Mouse (Mus musculus) myocyte (in vitro differentiated cells): Measurements from ENCODE around the gene Ly75. TPM values are rescaled to one million over a fixed set of nuclear protein-coding genes. Genes with fewer than 3 reads are reported as not detected.

Source experiments
- H3K27me3 ChIP-seq: one replicate; pipeline ENCODE4 v1.6.1; 2011; ENCODE audit not compliant: control insufficient read depth, insufficient read depth, insufficient read length
- H3K36me3 ChIP-seq: one replicate; pipeline ENCODE4 v1.6.1; 2011; ENCODE audit not compliant: control insufficient read depth, insufficient read depth
- H3K4me2 ChIP-seq: one replicate; pipeline ENCODE4 v1.6.1; 2011; ENCODE audit warnings: low read depth, control low read depth
- H3K4me3 ChIP-seq: one replicate; pipeline ENCODE4 v1.5.1; 2011; ENCODE audit warnings: mild to moderate bottlenecking, control low read depth, moderate library complexity
- H3K79me2 ChIP-seq: one replicate; pipeline ENCODE4 v1.6.1; 2011; ENCODE audit not compliant: control insufficient read depth, insufficient read depth
- H3ac ChIP-seq: one replicate; pipeline ENCODE4 v1.6.1; 2011; ENCODE audit not compliant: control insufficient read depth, insufficient read length
- CEBPB ChIP-seq: IDR thresholded peaks from 2 replicates; pipeline ENCODE4 v1.6.1; 2011; ENCODE audit warnings: mild to moderate bottlenecking, moderate library complexity; ENCODE audit not compliant: poor library complexity, insufficient read depth, severe bottlenecking
- E2F4 ChIP-seq: IDR thresholded peaks from one replicate; pipeline ENCODE4 v1.6.1; 2011; ENCODE audit warnings: mild to moderate bottlenecking, control low read depth, moderate library complexity; ENCODE audit not compliant: insufficient read depth
- MAX ChIP-seq: IDR thresholded peaks from one replicate; pipeline ENCODE4 v1.6.1; 2011; ENCODE audit warnings: low read depth, mild to moderate bottlenecking, control low read depth
- MYOD1 ChIP-seq, 3 experiments: IDR thresholded peaks; one replicate each; pipeline ENCODE4 v1.6.1; 2011; ENCODE audit warnings: control low read depth in 2 of 3, low read depth in 2 of 3, mild to moderate bottlenecking in 2 of 3, moderate library complexity in 1 of 3; ENCODE audit not compliant: insufficient read length in 2 of 3, control insufficient read depth in 1 of 3
- MYOG ChIP-seq, 3 experiments: IDR thresholded peaks; one replicate each; pipeline ENCODE4 v1.6.1; 2011; ENCODE audit warnings: control low read depth in 2 of 3, low read depth in 2 of 3, mild to moderate bottlenecking in 2 of 3; ENCODE audit not compliant: insufficient read length in 2 of 3, control insufficient read depth in 1 of 3, insufficient read depth in 1 of 3
- POLR2A ChIP-seq: IDR thresholded peaks from one replicate; pipeline ENCODE4 v1.6.1; 2011; ENCODE audit warnings: low read depth, mild to moderate bottlenecking, control low read depth, moderate library complexity; ENCODE audit not compliant: insufficient read length
- POLR2AphosphoS2 ChIP-seq: IDR thresholded peaks from one replicate; pipeline ENCODE4 v1.6.1; 2011; ENCODE audit warnings: low read depth, control low read depth; ENCODE audit not compliant: insufficient read length
- REST ChIP-seq: IDR thresholded peaks from one replicate; pipeline ENCODE4 v1.6.1; 2011; ENCODE audit warnings: mild to moderate bottlenecking, control low read depth, moderate library complexity; ENCODE audit not compliant: insufficient read depth, insufficient read length
- SRF ChIP-seq: IDR thresholded peaks from one replicate; pipeline ENCODE4 v1.6.1; 2011; ENCODE audit warnings: low read depth; ENCODE audit not compliant: control insufficient read depth, insufficient read length
- TCF12 ChIP-seq: IDR thresholded peaks from one replicate; pipeline ENCODE4 v1.6.1; 2011; ENCODE audit warnings: mild to moderate bottlenecking, control low read depth; ENCODE audit not compliant: poor library complexity, insufficient read depth, severe bottlenecking
- TCF3 ChIP-seq: IDR thresholded peaks from one replicate; pipeline ENCODE4 v1.6.1; 2011; ENCODE audit warnings: low read depth, control low read depth; ENCODE audit not compliant: insufficient read length
- USF1 ChIP-seq: IDR thresholded peaks from one replicate; pipeline ENCODE4 v1.6.1; 2011; ENCODE audit warnings: low read depth, mild to moderate bottlenecking, control low read depth, moderate library complexity
- polyA plus RNA-seq: library from polyadenylated mRNA; unstranded; fragments of >200 nt; fragmentation: generic; extraction: Trizol; gene quantifications from one replicate; pipeline ENCODE4 v1.2.1, GENCODE M21; 2012; ENCODE audit warnings: missing spikeins

The Ly75 gene
- polyA plus RNA-seq, 1 experiment: 2.3 TPM

DNA sequence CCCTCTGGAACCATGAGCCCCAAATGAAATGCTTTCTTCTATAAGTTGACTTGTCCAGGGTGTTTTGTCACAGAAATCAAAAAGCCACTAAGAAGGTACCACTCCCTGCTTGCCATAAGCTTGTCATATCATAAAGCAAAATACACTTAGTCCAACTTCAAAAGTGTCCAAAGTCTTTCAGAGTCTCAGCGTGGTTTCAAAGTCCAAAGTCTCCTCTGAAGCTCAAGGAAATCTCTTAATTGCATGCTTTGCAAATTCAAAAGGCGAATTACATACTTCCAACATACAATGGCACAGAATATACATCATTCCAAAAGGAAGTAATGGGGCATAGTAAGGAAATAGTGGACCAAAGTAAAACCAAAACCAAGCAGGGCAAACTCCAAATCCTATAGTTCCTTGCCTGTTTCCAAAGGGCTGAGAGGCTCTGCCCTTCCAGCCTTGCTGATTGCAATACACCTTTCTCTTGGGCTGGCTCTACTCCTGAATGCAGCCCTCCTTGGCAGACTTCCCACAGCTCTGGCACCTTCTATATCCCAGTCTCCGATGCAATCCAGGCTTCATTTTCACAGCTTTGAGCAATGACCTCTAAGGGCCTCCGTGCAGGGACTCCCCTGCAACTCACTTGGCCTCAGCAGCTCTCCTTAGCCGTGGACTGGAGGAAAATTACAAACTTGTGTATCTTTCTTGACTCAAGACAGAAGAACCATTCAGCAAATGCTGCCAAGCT lies 122.3 kb downstream of the Ly75 start:
- H3K79me2 ChIP-seq: no peaks in the 10 kb centered on the region
- no peak overlapping the region for H3ac ChIP-seq
- no peak overlapping the region for H3K4me2 ChIP-seq
- H3K4me3 ChIP-seq: no peak overlapping the region
- no peaks in the 10 kb centered on the region for H3K36me3 ChIP-seq
- no peaks in the 10 kb centered on the region for H3K27me3 ChIP-seq
- no peak for TF ChIP-seq REST
- no peak for TF ChIP-seq TCF3
- no peak for TF ChIP-seq SRF
- TF ChIP-seq MYOG (IDR thresholded peaks at IDR 0.05; ENCODE audit: control insufficient read depth in 1 of 3, insufficient read depth in 1 of 3, insufficient read length in 2 of 3, low read depth in 2 of 3): no peak
- TF ChIP-seq CEBPB: no peak
- TF ChIP-seq USF1: no peak
- TF ChIP-seq POLR2A: no peak
- no peak for TF ChIP-seq POLR2AphosphoS2
- TF ChIP-seq E2F4: no peak
- no peak for TF ChIP-seq MAX

DNA sequence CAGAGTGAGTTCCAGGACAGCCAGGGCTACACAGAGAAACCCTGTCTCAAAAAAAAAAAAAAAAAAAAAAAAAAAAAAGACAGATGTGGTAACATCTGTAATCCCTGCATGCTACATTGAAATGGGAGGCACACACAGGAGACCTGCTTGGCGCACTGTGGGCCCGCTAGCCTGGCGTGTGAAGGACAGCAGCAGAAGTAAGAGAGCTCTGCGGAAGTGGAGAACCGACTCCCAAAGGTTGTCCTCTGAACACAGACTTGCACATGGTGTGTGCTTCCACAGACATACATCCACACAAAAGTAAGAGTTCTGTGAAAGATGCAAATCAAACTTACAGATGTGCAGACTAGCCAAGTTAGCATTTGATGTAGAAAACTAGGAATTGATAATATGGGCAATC lies 123.9 kb downstream of the Ly75 start:
- H3K4me2 ChIP-seq: no peak overlapping the region
- no peak overlapping the region for H3K4me3 ChIP-seq
- no peaks in the 10 kb centered on the region for H3K79me2 ChIP-seq
- H3K27me3 ChIP-seq: no peaks in the 10 kb centered on the region
- TF ChIP-seq POLR2A: no peak
- no peak for TF ChIP-seq TCF3
- no peak for TF ChIP-seq E2F4
- no peak for TF ChIP-seq TCF12
- TF ChIP-seq REST: no peak
- H3ac ChIP-seq: no peak overlapping the region
- H3K36me3 ChIP-seq: no peaks in the 10 kb centered on the region

DNA sequence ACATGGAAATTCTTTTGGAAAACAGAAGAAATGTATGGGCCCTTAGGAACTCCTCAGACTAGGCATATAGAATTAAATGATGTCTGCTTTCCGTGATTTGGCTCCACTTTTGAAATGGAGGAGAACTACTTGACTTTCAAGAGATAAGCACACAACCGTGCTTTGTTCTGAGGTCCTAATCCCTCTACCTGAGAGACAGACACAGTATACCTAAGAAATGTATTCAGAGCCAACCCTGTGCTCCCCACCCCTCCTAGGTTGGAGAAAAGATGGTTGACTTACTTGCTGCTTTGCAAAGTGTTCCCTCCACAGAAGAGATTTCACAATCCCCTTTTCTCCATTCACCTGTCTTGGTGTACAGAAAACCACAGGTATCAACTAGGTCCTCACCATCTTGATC lies 126.4 kb downstream of the Ly75 start:
- TF ChIP-seq MAX (no peak), REST (no peak), E2F4 (no peak), MYOD1 (IDR thresholded peaks at IDR 0.05; ENCODE audit: control insufficient read depth in 1 of 3, insufficient read length in 2 of 3, low read depth in 2 of 3) (no peak), CEBPB (no peak), MYOG (IDR thresholded peaks at IDR 0.05; ENCODE audit: control insufficient read depth in 1 of 3, insufficient read depth in 1 of 3, insufficient read length in 2 of 3, low read depth in 2 of 3) (no peak), USF1 (no peak), POLR2AphosphoS2 (no peak), SRF (no peak), TCF3 (no peak), POLR2A (no peak), TCF12 (no peak)
- no peaks in the 10 kb centered on the region for H3K79me2 ChIP-seq
- no peaks in the 10 kb centered on the region for H3K36me3 ChIP-seq

DNA sequence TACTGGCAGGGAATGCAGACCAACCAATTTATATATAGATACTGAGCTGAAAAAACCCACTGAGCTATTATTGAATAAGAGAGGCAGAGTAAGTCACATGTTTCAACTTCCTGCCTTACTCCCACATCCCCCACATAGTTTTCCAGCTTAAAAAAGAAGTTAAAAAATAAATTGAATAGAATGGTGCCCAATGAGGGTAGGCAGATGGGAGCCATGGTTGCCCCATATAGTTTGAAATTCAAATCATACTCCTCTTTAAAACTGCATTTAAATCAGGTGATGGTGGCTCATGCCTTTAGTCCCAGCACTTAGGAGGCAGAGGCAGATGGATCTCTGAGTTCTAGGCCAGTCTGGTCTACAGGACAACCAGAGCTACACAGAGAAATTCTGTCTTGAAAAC lies 129.6 kb downstream of the Ly75 start:
- TF ChIP-seq E2F4 (no peak), REST (no peak), CEBPB (no peak), POLR2AphosphoS2 (no peak), SRF (no peak)
- no peak overlapping the region for H3K4me3 ChIP-seq
- H3K27me3 ChIP-seq: no peaks in the 10 kb centered on the region
- no peak overlapping the region for H3K4me2 ChIP-seq
- peaks cover 11% of the 10 kb centered on the region for H3K36me3 ChIP-seq
- H3K79me2 ChIP-seq: no peaks in the 10 kb centered on the region
- no peak overlapping the region for H3ac ChIP-seq

More for the DNA sequence above, 126.4 kb downstream of the Ly75 start:
- no peaks in the 10 kb centered on the region for H3K27me3 ChIP-seq
- H3K4me3 ChIP-seq: no peak overlapping the region
- no peak overlapping the region for H3ac ChIP-seq
- H3K4me2 ChIP-seq: no peak overlapping the region

DNA sequence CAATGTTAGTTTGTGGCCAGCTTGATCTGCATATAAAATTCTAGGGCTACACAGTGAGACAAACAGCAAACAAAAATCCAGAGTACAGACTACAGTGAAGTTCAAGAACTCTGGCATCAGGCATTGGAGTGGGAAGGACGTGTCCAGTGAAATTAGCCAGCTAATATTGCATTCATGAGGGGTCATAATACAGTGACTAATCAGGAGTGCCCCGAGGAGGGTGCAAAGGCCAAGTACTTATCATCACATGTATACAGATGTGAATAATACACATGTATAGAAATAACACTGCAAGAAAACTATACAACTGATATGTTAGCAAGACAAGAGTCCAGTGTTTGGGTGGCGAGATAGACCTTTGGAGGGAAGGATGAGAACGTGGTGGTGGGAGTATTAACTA lies 130.3 kb downstream of the Ly75 start:
- Histone ChIP-seq H3K4me3 (no peak overlapping the region), H3ac (no peak overlapping the region), H3K27me3 (no peaks in the 10 kb centered on the region), H3K79me2 (no peaks in the 10 kb centered on the region), H3K4me2 (no peak overlapping the region), H3K36me3 (peaks cover 16% of the 10 kb centered on the region)
- TF ChIP-seq E2F4 (no peak), TCF3 (no peak), TCF12 (no peak), SRF (no peak), POLR2A (no peak), POLR2AphosphoS2 (no peak)

Other genes with a start within 250 kb of the Ly75 start
- gene Baz2b, start 173.5 kb downstream of the Ly75 start, polyA plus RNA-seq: 11.8 TPM
- gene March7, start 173.4 kb downstream of the Ly75 start, polyA plus RNA-seq: 9.8 TPM
- 1.2 TPM for gene Cd302, start 98.8 kb downstream of the Ly75 start, polyA plus RNA-seq
- 0.79 TPM for gene Pla2r1, start 170.0 kb upstream of the Ly75 start, polyA plus RNA-seq